Mouse (Mus musculus) liver, postnatal 0 days (tissue): ENCODE results near the gene M1ap. TPM values are rescaled to one million over a fixed set of nuclear protein-coding genes. Genes with fewer than 3 reads are reported as not detected.
A peak's percentile ranks its signal among the peaks of the same experiment; 100 is the strongest.

Source experiments
- ATAC-seq: fragments of 200-750 bp; cut with Nextera tagmentation; 2 replicates; pipeline ENCODE4 v1.8.0; 2017; ENCODE audit warnings: mild to moderate bottlenecking, moderate library complexity
- DNase-seq: peaks from one replicate; pipeline ENCODE4 v3.0.0-alpha.2; 2016
- H3K27ac ChIP-seq: fragments of 300-500 bp; sonication (generic); 2 replicates; pipeline ENCODE4 v1.5.1; 2014; ENCODE audit warnings: antibody characterized with exemption, moderate library complexity, mild to moderate bottlenecking, low read depth
- H3K27me3 ChIP-seq: fragments of 300-500 bp; sonication (generic); 2 replicates; pipeline ENCODE4 v1.6.1; 2014; ENCODE audit warnings: low read length, control low read depth, mixed read lengths; ENCODE audit not compliant: insufficient read depth
- H3K36me3 ChIP-seq: fragments of 300-500 bp; sonication (generic); replicated peaks from 2 replicates; pipeline ENCODE4 v1.6.1; 2014; ENCODE audit warnings: mild to moderate bottlenecking, control low read depth, low read length, moderate library complexity, mixed read lengths; ENCODE audit not compliant: insufficient read depth
- H3K4me1 ChIP-seq: fragments of 300-500 bp; sonication (generic); 2 replicates; pipeline ENCODE4 v1.6.1; 2014; ENCODE audit warnings: antibody characterized with exemption, mild to moderate bottlenecking, control low read depth; ENCODE audit not compliant: insufficient read depth
- H3K4me2 ChIP-seq: fragments of 300-500 bp; sonication (generic); 2 replicates; pipeline ENCODE4 v1.6.1; 2014; ENCODE audit warnings: low read depth, mild to moderate bottlenecking, low read length, moderate library complexity, mixed read lengths
- H3K4me3 ChIP-seq: fragments of 300-500 bp; sonication (generic); 2 replicates; pipeline ENCODE4 v1.5.1; 2014; ENCODE audit warnings: low read depth, low read length
- H3K9ac ChIP-seq: fragments of 300-500 bp; sonication (generic); replicated peaks from 2 replicates; pipeline ENCODE4 v1.6.1; 2014; ENCODE audit warnings: mild to moderate bottlenecking, moderate library complexity
- H3K9me3 ChIP-seq: fragments of 300-500 bp; sonication (generic); 2 replicates; pipeline ENCODE4 v1.6.1; 2016; ENCODE audit warnings: mild to moderate bottlenecking, control low read depth, low read length, mixed read lengths
- CTCF ChIP-seq: sonication (generic); IDR thresholded peaks from 2 replicates; pipeline ENCODE4 v1.5.1; 2016; ENCODE audit warnings: antibody characterized with exemption, low read depth
- EP300 ChIP-seq: IDR thresholded peaks from 2 replicates; pipeline ENCODE4 v1.6.1; 2016; ENCODE audit warnings: antibody characterized with exemption, low read depth, mild to moderate bottlenecking
- WGBS: fragments of 180-500 bp; shearing (Covaris S2); extraction: QIAGEN DNeasy Blood & Tissue Kit; methylation state at CpG from one replicate; pipeline ENCODE4 v1.1.7; 2014; ENCODE audit not compliant: insufficient replicate concordance; 5-methylcytosine and 5-hydroxymethylcytosine counted together
- polyA plus RNA-seq: library from polyadenylated mRNA; unstranded; fragments of >200 nt; fragmentation: Nextera tagmentation; extraction: Ambion mirVana; gene quantifications from 2 replicates; pipeline ENCODE4 v1.2.1, GENCODE M21; 2015

The M1ap gene
- polyA plus RNA-seq, 1 experiment from 2014 or later = 4.3 TPM

DNA sequence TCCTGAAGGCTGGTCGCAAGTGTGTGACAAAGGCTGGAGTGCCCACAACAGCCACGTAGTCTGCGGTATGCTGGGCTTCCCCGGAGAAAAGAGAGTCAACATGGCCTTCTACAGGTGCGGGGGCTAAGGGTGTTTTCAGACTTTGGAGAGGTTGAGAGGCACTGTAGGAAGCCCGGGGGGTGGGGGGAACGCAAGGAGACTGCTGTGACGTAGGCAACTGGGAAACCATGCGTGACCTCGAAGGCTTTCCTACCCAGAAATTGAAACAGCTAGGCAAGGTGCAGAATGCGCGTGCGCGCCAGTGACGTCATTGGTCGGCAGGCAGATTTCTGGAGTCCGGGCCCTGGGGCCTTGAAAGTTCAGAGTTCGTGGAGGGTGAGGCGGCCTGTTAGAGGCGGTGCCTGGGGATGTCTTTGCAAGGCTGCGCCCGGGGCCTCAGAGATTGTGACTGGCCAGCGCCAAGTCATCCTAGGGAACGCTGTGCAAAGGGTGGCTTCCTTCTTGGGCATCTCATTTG, 91.9 kb downstream of the M1ap start:
- no peaks in the 10 kb centered on the region for H3K9me3 ChIP-seq
- H3K4me3 ChIP-seq = peak overlapping the region; percentile 21; the same call in 1 of the 2 replicates
- ATAC-seq (peak; percentile 99), DNase-seq (peak; percentile 96)
- peak; percentile 80; the same call in 1 of the 2 replicates for TF ChIP-seq EP300
- TF ChIP-seq CTCF = no peak
- peak overlapping the region; percentile 10; the same call in 1 of the 2 replicates for H3K9ac ChIP-seq
- H3K27ac ChIP-seq = peak overlapping the region; percentile 74
- H3K4me2 ChIP-seq = peak overlapping the region; percentile 65
- WGBS = 14% methylated on average over 24 of the region's 24 CpGs
- no peaks in the 10 kb centered on the region for H3K36me3 ChIP-seq
- peaks cover 21% of the 10 kb centered on the region for H3K4me1 ChIP-seq
- H3K27me3 ChIP-seq = peaks cover 7% of the 10 kb centered on the region; the same call in 1 of the 2 replicates

DNA sequence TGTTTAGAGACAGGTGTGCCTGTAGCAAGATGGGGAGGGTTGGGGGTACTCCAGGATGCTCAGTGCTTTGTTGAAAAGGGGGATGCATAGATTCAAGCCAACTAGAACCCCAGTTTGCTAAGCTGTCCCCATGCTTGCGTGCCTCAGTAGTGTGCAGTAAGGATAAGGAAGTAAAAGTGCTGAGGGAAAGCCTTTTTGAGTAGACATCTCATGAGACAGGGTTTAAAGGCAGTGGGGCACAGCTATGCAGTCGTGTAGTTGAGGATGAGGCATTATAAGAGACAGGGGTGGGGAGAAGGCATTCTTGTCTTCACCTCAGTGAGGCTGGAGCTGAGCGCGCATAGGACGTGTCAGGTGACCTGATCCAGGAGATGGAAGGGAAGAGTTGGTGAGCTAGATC, 93.9 kb downstream of the M1ap start:
- no peaks in the 10 kb centered on the region for H3K36me3 ChIP-seq
- ATAC-seq (no peak), DNase-seq (no peak)
- WGBS = 80% methylated on average over 5 of the region's 5 CpGs
- no peak overlapping the region for H3K4me2 ChIP-seq
- H3K4me3 ChIP-seq = no peak overlapping the region
- no peaks in the 10 kb centered on the region for H3K9me3 ChIP-seq
- H3K9ac ChIP-seq = no peak overlapping the region
- H3K4me1 ChIP-seq = peaks cover 16% of the 10 kb centered on the region
- H3K27ac ChIP-seq = no peak overlapping the region
- no peak for TF ChIP-seq EP300
- no peak for TF ChIP-seq CTCF
- H3K27me3 ChIP-seq = no peaks in the 10 kb centered on the region

DNA sequence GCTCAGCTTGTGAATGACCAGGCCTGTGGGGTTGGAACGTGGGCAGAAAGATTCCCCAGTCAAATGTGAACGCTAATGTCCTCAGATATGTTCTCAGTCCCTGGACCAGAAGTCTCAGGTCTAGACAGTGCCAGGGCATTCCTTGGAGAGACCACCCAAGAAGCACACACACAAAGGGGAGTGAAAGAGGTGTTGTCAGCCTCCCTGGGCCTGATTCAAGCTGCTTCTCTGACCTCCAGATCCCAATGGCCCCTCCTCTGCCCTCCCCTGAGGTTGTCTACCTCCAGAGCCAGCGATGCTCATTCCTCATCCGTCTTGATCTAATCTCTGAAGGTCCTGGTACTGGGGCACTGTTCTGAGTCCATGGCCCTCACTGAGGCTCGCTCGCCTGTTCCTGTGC, 96.9 kb downstream of the M1ap start:
- Histone ChIP-seq H3K27me3 (no peaks in the 10 kb centered on the region), H3K4me1 (peaks cover 9% of the 10 kb centered on the region), H3K36me3 (no peaks in the 10 kb centered on the region), H3K4me2 (no peak overlapping the region), H3K9ac (no peak overlapping the region), H3K27ac (no peak overlapping the region), H3K4me3 (no peak overlapping the region), H3K9me3 (no peaks in the 10 kb centered on the region)
- 72% methylated on average over 6 of the region's 6 CpGs for WGBS
- DNase-seq (no peak), ATAC-seq (no peak)
- TF ChIP-seq CTCF (no peak), EP300 (no peak)

DNA sequence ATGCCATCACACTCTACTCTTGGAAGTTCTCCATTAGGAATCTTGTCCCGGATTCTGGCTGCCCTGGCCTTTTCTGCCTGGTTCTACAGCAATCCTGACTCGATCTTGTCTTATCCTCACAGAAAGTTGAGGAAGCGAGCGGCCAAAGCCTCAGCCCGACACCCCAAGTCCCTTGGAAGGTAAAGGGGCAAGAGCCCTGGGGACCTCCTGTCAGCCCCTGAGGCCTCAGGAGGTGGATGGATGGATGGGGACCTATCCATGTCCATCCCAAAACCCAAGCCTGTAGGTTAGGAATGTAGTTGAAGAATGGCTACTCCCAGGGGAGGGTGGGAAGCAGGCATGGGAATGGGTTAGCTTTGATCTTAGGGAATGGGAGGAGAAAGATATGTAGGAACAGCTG, 97.3 kb downstream of the M1ap start:
- H3K4me3 ChIP-seq = no peak overlapping the region
- H3K27me3 ChIP-seq = no peaks in the 10 kb centered on the region
- no peak overlapping the region for H3K4me2 ChIP-seq
- H3K4me1 ChIP-seq = peaks cover 5% of the 10 kb centered on the region; the same call in 1 of the 2 replicates
- no peak for TF ChIP-seq CTCF
- ATAC-seq (no peak), DNase-seq (no peak)
- H3K36me3 ChIP-seq = no peaks in the 10 kb centered on the region
- WGBS = 80% methylated on average over 5 of the region's 5 CpGs
- H3K27ac ChIP-seq = no peak overlapping the region
- no peak overlapping the region for H3K9ac ChIP-seq
- H3K9me3 ChIP-seq = no peaks in the 10 kb centered on the region

DNA sequence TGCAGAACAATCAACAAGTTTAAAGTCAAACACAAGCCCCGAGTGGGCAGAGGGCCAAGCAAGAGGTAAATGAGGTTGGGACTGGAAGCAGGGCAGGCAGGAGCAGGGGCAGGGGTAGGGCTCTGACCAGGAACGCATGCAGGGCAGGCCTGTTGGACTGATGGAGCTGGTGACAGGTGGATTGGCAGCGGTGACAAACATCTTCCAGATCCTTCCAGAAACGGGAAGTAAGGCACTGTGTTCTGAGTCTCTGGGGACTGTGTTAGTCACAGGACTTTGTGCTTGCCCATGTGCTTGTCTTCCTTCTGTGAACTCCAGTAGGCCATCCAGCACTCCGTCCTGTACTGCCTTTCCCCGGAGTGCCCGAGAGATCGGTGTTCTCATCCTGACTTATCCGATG, 98.0 kb downstream of the M1ap start:
- peak; percentile 27; the same call in 1 of the 2 replicates for ATAC-seq

DNA sequence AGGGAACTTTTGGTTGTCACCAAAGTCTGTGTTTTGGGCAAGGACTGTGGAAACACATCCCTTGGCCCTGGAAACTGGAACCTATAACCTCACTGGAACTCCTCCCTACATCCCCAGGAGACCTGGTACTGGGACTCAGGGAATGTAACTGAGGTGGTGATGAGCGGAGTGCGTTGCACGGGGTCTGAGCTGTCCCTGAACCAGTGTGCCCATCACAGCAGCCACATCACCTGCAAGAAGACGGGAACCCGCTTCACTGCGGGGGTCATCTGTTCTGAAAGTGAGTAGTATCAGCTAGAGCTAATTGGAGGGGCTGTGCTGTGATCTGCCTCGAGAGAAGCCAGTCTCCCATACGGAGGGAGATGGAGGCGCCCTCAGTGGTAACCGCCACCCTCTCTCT, 102.7 kb downstream of the M1ap start:
- Histone ChIP-seq H3K4me1 (peaks cover 16% of the 10 kb centered on the region; the same call in 1 of the 2 replicates), H3K9ac (no peak overlapping the region), H3K27ac (no peak overlapping the region), H3K4me3 (no peak overlapping the region), H3K36me3 (peaks cover 15% of the 10 kb centered on the region), H3K9me3 (no peaks in the 10 kb centered on the region), H3K27me3 (no peaks in the 10 kb centered on the region), H3K4me2 (no peak overlapping the region)
- TF ChIP-seq CTCF (no peak), EP300 (no peak)
- WGBS = 71% methylated on average over 10 of the region's 10 CpGs
- DNase-seq (no peak), ATAC-seq (no peak)

More for the DNA sequence above, 98.0 kb downstream of the M1ap start:
- Histone ChIP-seq H3K9me3 (no peaks in the 10 kb centered on the region), H3K36me3 (no peaks in the 10 kb centered on the region), H3K4me3 (no peak overlapping the region), H3K4me1 (0 out of 2 replicates have a peak, but pooled peaks cover 4% of the 10 kb centered on the region), H3K27me3 (no peaks in the 10 kb centered on the region), H3K27ac (no peak overlapping the region), H3K9ac (no peak overlapping the region), H3K4me2 (no peak overlapping the region)
- DNase-seq = no peak
- TF ChIP-seq EP300 (no peak), CTCF (no peak)
- WGBS = 57% methylated on average over 9 of the region's 9 CpGs
